Mouse (Mus musculus) forebrain, embryonic 13.5 days (tissue): ENCODE results near the gene Jchain. TPM values are rescaled to one million over a fixed set of nuclear protein-coding genes. Genes with fewer than 3 reads are reported as not detected.
"Not testable (repeated sequence)": the region's sequence is repeated elsewhere in the genome, so short reads cannot be mapped to it uniquely, and the experiment has no call there.

ENCODE experiments used
- ATAC-seq: fragments of 200-750 bp; cut with Nextera tagmentation; 2 replicates; pipeline ENCODE4 v1.8.0; 2017
- H3K27ac ChIP-seq: fragments of 300-500 bp; sonication (generic); 2 replicates; pipeline ENCODE4 v1.5.1; 2015; ENCODE audit warnings: inconsistent platforms, mild to moderate bottlenecking, moderate library complexity
- H3K27me3 ChIP-seq: fragments of 300-500 bp; sonication (generic); 2 replicates; pipeline ENCODE4 v1.6.1; 2015; ENCODE audit warnings: mild to moderate bottlenecking, inconsistent platforms
- H3K36me3 ChIP-seq: fragments of 300-500 bp; sonication (generic); 2 replicates; pipeline ENCODE4 v1.6.1; 2015; ENCODE audit warnings: mild to moderate bottlenecking, inconsistent platforms; ENCODE audit not compliant: poor library complexity, severe bottlenecking
- H3K4me1 ChIP-seq: fragments of 300-500 bp; sonication (generic); 2 replicates; pipeline ENCODE4 v1.6.1; 2015; ENCODE audit warnings: inconsistent platforms
- H3K4me2 ChIP-seq: fragments of 300-500 bp; sonication (generic); 2 replicates; pipeline ENCODE4 v1.6.1; 2015; ENCODE audit warnings: inconsistent platforms, mild to moderate bottlenecking, moderate library complexity
- H3K4me3 ChIP-seq: fragments of 300-500 bp; sonication (generic); 2 replicates; pipeline ENCODE4 v1.5.1; 2015; ENCODE audit warnings: mild to moderate bottlenecking, inconsistent platforms
- H3K9ac ChIP-seq: fragments of 300-500 bp; sonication (generic); 2 replicates; pipeline ENCODE4 v1.6.1; 2015; ENCODE audit warnings: mild to moderate bottlenecking, inconsistent platforms
- H3K9me3 ChIP-seq: fragments of 300-500 bp; sonication (generic); replicated peaks from 2 replicates; pipeline ENCODE4 v1.6.1; 2016; ENCODE audit warnings: inconsistent platforms
- WGBS: fragments of 180-500 bp; shearing (Covaris S2); methylation state at CpG from one replicate; pipeline ENCODE4 v1.1.7; 2015; 5-methylcytosine and 5-hydroxymethylcytosine counted together
- polyA plus RNA-seq: library from polyadenylated mRNA; unstranded; fragments of >200 nt; fragmentation: Nextera tagmentation; extraction: Ambion mirVana; gene quantifications from 2 replicates; pipeline ENCODE4 v1.2.1, GENCODE M21; 2015

Jchain gene
- polyA plus RNA-seq, 1 experiment from 2014 or later = 0.18 TPM

GRCm38 (mm10) chr5:88554086-88554886 lies 26.6 kb upstream of the Jchain start, which contains the start of gene Utp3:
Utp3 (plus strand) TSS chr5:88554462.
- Histone ChIP-seq H3K4me2 (peak within 1 kb of the TSS; percentile 98), H3K9me3 (no peaks in the 10 kb centered on the region), H3K4me3 (peak within 1 kb of the TSS; percentile 83), H3K27me3 (no peaks in the 10 kb centered on the region), H3K36me3 (no peaks in the 10 kb centered on the region), H3K9ac (peak within 1 kb of the TSS; percentile 91), H3K4me1 (peaks cover 28% of the 10 kb centered on the region), H3K27ac (peak within 1 kb of the TSS; percentile 84)
- WGBS = under 1% methylated on average over 67 of the region's 76 CpGs
- peak; percentile 96 for ATAC-seq

- Histone ChIP-seq H3K36me3 (no peaks in the 10 kb centered on the region), H3K4me1 (peaks cover 28% of the 10 kb centered on the region), H3K4me2 (peak overlapping the region; percentile 61), H3K9ac (peak overlapping the region; percentile 68), H3K9me3 (no peaks in the 10 kb centered on the region), H3K27me3 (no peaks in the 10 kb centered on the region), H3K27ac (peak overlapping the region; percentile 84), H3K4me3 (peak overlapping the region; percentile 83)
- 7% methylated on average over 29 of the region's 29 CpGs for WGBS
- ATAC-seq = peak; percentile 72
Observed at GRCm38 (mm10) chr5:88553271-88554085, 25.8 kb upstream of the Jchain start.

- Histone ChIP-seq H3K9ac (no peak overlapping the region), H3K4me2 (no peak overlapping the region), H3K4me3 (no peak overlapping the region), H3K36me3 (no peaks in the 10 kb centered on the region), H3K9me3 (no peaks in the 10 kb centered on the region), H3K27me3 (no peaks in the 10 kb centered on the region), H3K4me1 (no peaks in the 10 kb centered on the region), H3K27ac (no peak overlapping the region)
- no peak for ATAC-seq
- 82% methylated on average over 7 of the region's 7 CpGs for WGBS
Observed at GRCm38 (mm10) chr5:88545536-88545935, 17.8 kb upstream of the Jchain start.

GRCm38 (mm10) chr5:88544411-88544810 lies 16.7 kb upstream of the Jchain start:
- H3K9me3 ChIP-seq, H3K4me3 ChIP-seq, H3K4me1 ChIP-seq, H3K27me3 ChIP-seq, H3K27ac ChIP-seq, H3K9ac ChIP-seq, H3K4me2 ChIP-seq, H3K36me3 ChIP-seq, ATAC-seq: not testable (repeated sequence)
- 93% methylated on average over 1 of the region's 1 CpGs for WGBS

- 66% methylated on average over 5 of the region's 5 CpGs for WGBS
- H3K4me1 ChIP-seq = no peaks in the 10 kb centered on the region
- H3K4me2 ChIP-seq = no peak overlapping the region
- no peak overlapping the region for H3K27ac ChIP-seq
- H3K9ac ChIP-seq = no peak overlapping the region
- ATAC-seq = peak; percentile 83
- no peak overlapping the region for H3K4me3 ChIP-seq
- no peaks in the 10 kb centered on the region for H3K9me3 ChIP-seq
- H3K36me3 ChIP-seq = no peaks in the 10 kb centered on the region
- no peaks in the 10 kb centered on the region for H3K27me3 ChIP-seq
Observed at GRCm38 (mm10) chr5:88542651-88543282, 15.1 kb upstream of the Jchain start.

GRCm38 (mm10) chr5:88540845-88541244 lies 13.2 kb upstream of the Jchain start:
- H3K4me3 ChIP-seq = no peak overlapping the region
- H3K4me2 ChIP-seq = no peak overlapping the region
- no peak overlapping the region for H3K9ac ChIP-seq
- no peaks in the 10 kb centered on the region for H3K36me3 ChIP-seq
- H3K27me3 ChIP-seq = no peaks in the 10 kb centered on the region
- ATAC-seq = no peak
- no peaks in the 10 kb centered on the region for H3K9me3 ChIP-seq
- H3K4me1 ChIP-seq = no peaks in the 10 kb centered on the region
- H3K27ac ChIP-seq = no peak overlapping the region

- H3K4me1 ChIP-seq = no peaks in the 10 kb centered on the region
- no peak for ATAC-seq
- H3K4me2 ChIP-seq = no peak overlapping the region
- 76% methylated on average over 3 of the region's 3 CpGs for WGBS
- H3K27ac ChIP-seq = no peak overlapping the region
- H3K4me3 ChIP-seq = no peak overlapping the region
- H3K27me3 ChIP-seq = no peaks in the 10 kb centered on the region
- H3K9me3 ChIP-seq = no peaks in the 10 kb centered on the region
- H3K36me3 ChIP-seq = no peaks in the 10 kb centered on the region
- H3K9ac ChIP-seq = no peak overlapping the region
Observed at GRCm38 (mm10) chr5:88534697-88535096, 7.0 kb upstream of the Jchain start.

GRCm38 (mm10) chr5:88530908-88531307 lies 3.2 kb upstream of the Jchain start:
- Histone ChIP-seq H3K27ac (no peak overlapping the region), H3K9ac (no peak overlapping the region), H3K4me3 (no peak overlapping the region), H3K4me1 (no peaks in the 10 kb centered on the region), H3K36me3 (no peaks in the 10 kb centered on the region), H3K9me3 (no peaks in the 10 kb centered on the region), H3K27me3 (no peaks in the 10 kb centered on the region), H3K4me2 (no peak overlapping the region)
- 58% methylated on average over 1 of the region's 1 CpGs for WGBS
- no peak for ATAC-seq

- H3K4me2 ChIP-seq = no peak overlapping the region
- no peaks in the 10 kb centered on the region for H3K9me3 ChIP-seq
- H3K27ac ChIP-seq = no peak overlapping the region
- H3K27me3 ChIP-seq = no peaks in the 10 kb centered on the region
- H3K9ac ChIP-seq = no peak overlapping the region
- H3K36me3 ChIP-seq = no peaks in the 10 kb centered on the region
- H3K4me3 ChIP-seq = no peak overlapping the region
- WGBS = 3% methylated on average over 2 of the region's 2 CpGs
- peak; percentile 75 for ATAC-seq
- no peaks in the 10 kb centered on the region for H3K4me1 ChIP-seq
Observed at GRCm38 (mm10) chr5:88519232-88519631, 8.5 kb downstream of the Jchain start.

- Histone ChIP-seq H3K9me3 (no peaks in the 10 kb centered on the region), H3K4me2 (no peak overlapping the region), H3K27ac (no peak overlapping the region), H3K27me3 (no peaks in the 10 kb centered on the region), H3K9ac (no peak overlapping the region), H3K4me1 (no peaks in the 10 kb centered on the region), H3K4me3 (no peak overlapping the region), H3K36me3 (no peaks in the 10 kb centered on the region)
- no peak for ATAC-seq
- 83% methylated on average over 1 of the region's 1 CpGs for WGBS
Observed at GRCm38 (mm10) chr5:88508990-88509389, 18.7 kb downstream of the Jchain start.

- Histone ChIP-seq H3K4me2 (no peak overlapping the region), H3K27me3 (no peaks in the 10 kb centered on the region), H3K27ac (no peak overlapping the region), H3K4me1 (no peaks in the 10 kb centered on the region), H3K4me3 (no peak overlapping the region), H3K36me3 (no peaks in the 10 kb centered on the region), H3K9ac (no peak overlapping the region), H3K9me3 (no peaks in the 10 kb centered on the region)
- ATAC-seq = no peak
- WGBS = 68% methylated on average over 1 of the region's 1 CpGs
Observed at GRCm38 (mm10) chr5:88508555-88508954, 19.1 kb downstream of the Jchain start.

- 90% methylated on average over 3 of the region's 3 CpGs for WGBS
- no peak overlapping the region for H3K4me2 ChIP-seq
- no peak overlapping the region for H3K9ac ChIP-seq
- H3K4me1 ChIP-seq = no peaks in the 10 kb centered on the region
- H3K9me3 ChIP-seq = no peaks in the 10 kb centered on the region; the same call in 1 of the 2 replicates
- H3K4me3 ChIP-seq = no peak overlapping the region
- no peak overlapping the region for H3K27ac ChIP-seq
- H3K36me3 ChIP-seq = no peaks in the 10 kb centered on the region
- ATAC-seq = no peak
- H3K27me3 ChIP-seq = no peaks in the 10 kb centered on the region
Observed at GRCm38 (mm10) chr5:88499781-88500180, 27.9 kb downstream of the Jchain start.
